Mouse (Mus musculus): Measurements from ENCODE around the gene Rap1a. TPM values are rescaled to one million over a fixed set of nuclear protein-coding genes. Genes with fewer than 3 reads are reported as not detected.

Gene Rap1a
- polyA plus RNA-seq, 1 experiment = 14.4 TPM

- Histone ChIP-seq H3K4me1 (replicated peaks; ENCODE audit: control insufficient read depth, insufficient read depth, low read length) (no peaks in the 10 kb centered on the region), H3K27me3 (ENCODE audit: control insufficient read depth, insufficient read depth, low read length) (no peaks in the 10 kb centered on the region), H3K27ac (ENCODE audit: control insufficient read depth, insufficient read depth, low read length) (no peak overlapping the region), H3K36me3 (ENCODE audit: control insufficient read depth, insufficient read depth, low read length) (no peaks in the 10 kb centered on the region; the same call in 1 of the 2 replicates), H3K4me3 (ENCODE audit: control insufficient read depth, insufficient read depth, low read length) (no peak overlapping the region)
- WGBS = 96% methylated on average over 11 of the region's 11 CpGs
- no peak for DNase-seq
- no peak for TF ChIP-seq POLR2A (IDR thresholded peaks at IDR 0.05; ENCODE audit: control insufficient read depth, extremely low read depth, insufficient read depth, low read length, poor library complexity)
- TF ChIP-seq CTCF (IDR thresholded peaks at IDR 0.05; ENCODE audit: borderline replicate concordance, control insufficient read depth, extremely low read depth, insufficient read depth, low read length, poor library complexity) = no peak
Measured at GRCm38 (mm10) chr3:105717856-105718555, 83.1 kb downstream of the Rap1a start.

GRCm38 (mm10) chr3:105716353-105717000 lies 84.7 kb downstream of the Rap1a start:
- no peak for DNase-seq
- H3K27me3 ChIP-seq (ENCODE audit: control insufficient read depth, insufficient read depth, low read length) = no peaks in the 10 kb centered on the region
- TF ChIP-seq POLR2A (IDR thresholded peaks at IDR 0.05; ENCODE audit: control insufficient read depth, extremely low read depth, insufficient read depth, low read length, poor library complexity) (no peak), CTCF (IDR thresholded peaks at IDR 0.05; ENCODE audit: borderline replicate concordance, control insufficient read depth, extremely low read depth, insufficient read depth, low read length, poor library complexity) (no peak)
- H3K36me3 ChIP-seq (ENCODE audit: control insufficient read depth, insufficient read depth, low read length) = no peaks in the 10 kb centered on the region; the same call in 1 of the 2 replicates
- 94% methylated on average over 18 of the region's 18 CpGs for WGBS
- H3K4me3 ChIP-seq (ENCODE audit: control insufficient read depth, insufficient read depth, low read length) = no peak overlapping the region
- H3K27ac ChIP-seq (ENCODE audit: control insufficient read depth, insufficient read depth, low read length) = no peak overlapping the region
- no peaks in the 10 kb centered on the region for H3K4me1 ChIP-seq (replicated peaks; ENCODE audit: control insufficient read depth, insufficient read depth, low read length)

- Histone ChIP-seq H3K4me1 (replicated peaks; ENCODE audit: control insufficient read depth, insufficient read depth, low read length) (no peaks in the 10 kb centered on the region), H3K27me3 (ENCODE audit: control insufficient read depth, insufficient read depth, low read length) (no peaks in the 10 kb centered on the region), H3K27ac (ENCODE audit: control insufficient read depth, insufficient read depth, low read length) (no peak overlapping the region), H3K4me3 (ENCODE audit: control insufficient read depth, insufficient read depth, low read length) (no peak overlapping the region), H3K36me3 (ENCODE audit: control insufficient read depth, insufficient read depth, low read length) (no peaks in the 10 kb centered on the region; the same call in 1 of the 2 replicates)
- no peak for TF ChIP-seq POLR2A (IDR thresholded peaks at IDR 0.05; ENCODE audit: control insufficient read depth, extremely low read depth, insufficient read depth, low read length, poor library complexity)
- DNase-seq = no peak
Measured at GRCm38 (mm10) chr3:105714820-105715167, 86.3 kb downstream of the Rap1a start.

GRCm38 (mm10) chr3:105714091-105714819 lies 86.9 kb downstream of the Rap1a start:
- no peaks in the 10 kb centered on the region for H3K4me1 ChIP-seq (replicated peaks; ENCODE audit: control insufficient read depth, insufficient read depth, low read length)
- TF ChIP-seq POLR2A (IDR thresholded peaks at IDR 0.05; ENCODE audit: control insufficient read depth, extremely low read depth, insufficient read depth, low read length, poor library complexity) = no peak
- 88% methylated on average over 8 of the region's 8 CpGs for WGBS
- no peak overlapping the region for H3K4me3 ChIP-seq (ENCODE audit: control insufficient read depth, insufficient read depth, low read length)
- no peak overlapping the region for H3K27ac ChIP-seq (ENCODE audit: control insufficient read depth, insufficient read depth, low read length)
- no peaks in the 10 kb centered on the region for H3K27me3 ChIP-seq (ENCODE audit: control insufficient read depth, insufficient read depth, low read length)
- H3K36me3 ChIP-seq (ENCODE audit: control insufficient read depth, insufficient read depth, low read length) = no peaks in the 10 kb centered on the region; the same call in 1 of the 2 replicates
- DNase-seq = no peak

GRCm38 (mm10) chr3:105712827-105713226 lies 88.3 kb downstream of the Rap1a start:
- Histone ChIP-seq H3K27ac (ENCODE audit: control insufficient read depth, insufficient read depth, low read length) (no peak overlapping the region), H3K4me1 (replicated peaks; ENCODE audit: control insufficient read depth, insufficient read depth, low read length) (no peaks in the 10 kb centered on the region), H3K4me3 (ENCODE audit: control insufficient read depth, insufficient read depth, low read length) (no peak overlapping the region), H3K27me3 (ENCODE audit: control insufficient read depth, insufficient read depth, low read length) (no peaks in the 10 kb centered on the region), H3K36me3 (ENCODE audit: control insufficient read depth, insufficient read depth, low read length) (no peaks in the 10 kb centered on the region; the same call in 1 of the 2 replicates)
- no peak for DNase-seq
- TF ChIP-seq POLR2A (IDR thresholded peaks at IDR 0.05; ENCODE audit: control insufficient read depth, extremely low read depth, insufficient read depth, low read length, poor library complexity) = no peak
- no peak for TF ChIP-seq CTCF (IDR thresholded peaks at IDR 0.05; ENCODE audit: borderline replicate concordance, control insufficient read depth, extremely low read depth, insufficient read depth, low read length, poor library complexity)

- no peak for DNase-seq
- Histone ChIP-seq H3K36me3 (ENCODE audit: control insufficient read depth, insufficient read depth, low read length) (no peaks in the 10 kb centered on the region; the same call in 1 of the 2 replicates), H3K27me3 (ENCODE audit: control insufficient read depth, insufficient read depth, low read length) (no peaks in the 10 kb centered on the region), H3K27ac (ENCODE audit: control insufficient read depth, insufficient read depth, low read length) (no peak overlapping the region), H3K4me1 (replicated peaks; ENCODE audit: control insufficient read depth, insufficient read depth, low read length) (no peaks in the 10 kb centered on the region), H3K4me3 (ENCODE audit: control insufficient read depth, insufficient read depth, low read length) (no peak overlapping the region)
- 89% methylated on average over 7 of the region's 7 CpGs for WGBS
- TF ChIP-seq POLR2A (IDR thresholded peaks at IDR 0.05; ENCODE audit: control insufficient read depth, extremely low read depth, insufficient read depth, low read length, poor library complexity) = no peak
- TF ChIP-seq CTCF (IDR thresholded peaks at IDR 0.05; ENCODE audit: borderline replicate concordance, control insufficient read depth, extremely low read depth, insufficient read depth, low read length, poor library complexity) = no peak
Measured at GRCm38 (mm10) chr3:105711741-105712140, 89.4 kb downstream of the Rap1a start.

Data from thymus, adult 2 months (tissue).